Mouse (Mus musculus): ENCODE data around the gene Tyw1.

- no peak for TF ChIP-seq GATA1 (IDR thresholded peaks at IDR 0.05; ENCODE audit: low read length)
- no peak for TF ChIP-seq TAL1 (IDR thresholded peaks at IDR 0.05; ENCODE audit: low read length)
Measured at GRCm38 (mm10) chr5:130222146-130223004, 33.0 kb upstream of the Tyw1 start.

Measured in erythroblast, embryonic 14.5 days (primary cell).